Mouse (Mus musculus) hindbrain, embryonic 11.5 days (tissue): Measurements from ENCODE around the gene Rreb1. TPM values are rescaled to one million over a fixed set of nuclear protein-coding genes. Genes with fewer than 3 reads are reported as not detected.

Experiments used
- ATAC-seq: fragments of 200-750 bp; cut with Nextera tagmentation; 2 replicates; pipeline ENCODE4 v1.8.0; 2017; ENCODE audit warnings: mild to moderate bottlenecking, moderate TSS enrichment, moderate library complexity; ENCODE audit not compliant: low FRiP score
- DNase-seq: peaks from one replicate; pipeline ENCODE4 v3.0.0-alpha.2; 2015; ENCODE audit warnings: low spot score
- H3K27ac ChIP-seq: fragments of 300-500 bp; sonication (generic); 2 replicates; pipeline ENCODE4 v1.5.1; 2014; ENCODE audit warnings: mild to moderate bottlenecking, low read depth, low read length
- H3K27me3 ChIP-seq: fragments of 300-500 bp; sonication (generic); 2 replicates; pipeline ENCODE4 v1.6.1; 2014; ENCODE audit warnings: mild to moderate bottlenecking, low read length, moderate library complexity, mixed read lengths; ENCODE audit not compliant: control insufficient read depth, insufficient read depth
- H3K36me3 ChIP-seq: fragments of 300-500 bp; sonication (generic); 2 replicates; pipeline ENCODE4 v1.6.1; 2014; ENCODE audit warnings: mild to moderate bottlenecking, low read length, moderate library complexity, mixed read lengths; ENCODE audit not compliant: control insufficient read depth, insufficient read depth
- H3K4me1 ChIP-seq: fragments of 300-500 bp; sonication (generic); replicated peaks from 2 replicates; pipeline ENCODE4 v1.6.1; 2014; ENCODE audit warnings: low read length, mixed read lengths; ENCODE audit not compliant: control insufficient read depth, insufficient read depth
- H3K4me2 ChIP-seq: fragments of 300-500 bp; sonication (generic); replicated peaks from 2 replicates; pipeline ENCODE4 v1.6.1; 2014; ENCODE audit warnings: mild to moderate bottlenecking, low read depth, low read length
- H3K4me3 ChIP-seq: fragments of 300-500 bp; sonication (generic); 2 replicates; pipeline ENCODE4 v1.5.1; 2014; ENCODE audit warnings: low read depth, low read length
- H3K9ac ChIP-seq: fragments of 300-500 bp; sonication (generic); 2 replicates; pipeline ENCODE4 v1.6.1; 2014; ENCODE audit warnings: low read depth, low read length
- H3K9me3 ChIP-seq: fragments of 300-500 bp; sonication (generic); 2 replicates; pipeline ENCODE4 v1.6.1; 2016; ENCODE audit warnings: low read length; ENCODE audit not compliant: control insufficient read depth
- WGBS: fragments of 180-500 bp; shearing (Covaris S2); extraction: QIAGEN DNeasy Blood & Tissue Kit; methylation state at CpG from one replicate; pipeline ENCODE4 v1.1.7; 2014; 5-methylcytosine and 5-hydroxymethylcytosine counted together
- polyA plus RNA-seq: library from polyadenylated mRNA; unstranded; fragments of >200 nt; fragmentation: Nextera tagmentation; extraction: Ambion mirVana; gene quantifications from 2 replicates; pipeline ENCODE4 v1.2.1, GENCODE M21; 2014

Rreb1 gene
- 6.3 and 7.0 TPM in 2 replicates for polyA plus RNA-seq

DNA sequence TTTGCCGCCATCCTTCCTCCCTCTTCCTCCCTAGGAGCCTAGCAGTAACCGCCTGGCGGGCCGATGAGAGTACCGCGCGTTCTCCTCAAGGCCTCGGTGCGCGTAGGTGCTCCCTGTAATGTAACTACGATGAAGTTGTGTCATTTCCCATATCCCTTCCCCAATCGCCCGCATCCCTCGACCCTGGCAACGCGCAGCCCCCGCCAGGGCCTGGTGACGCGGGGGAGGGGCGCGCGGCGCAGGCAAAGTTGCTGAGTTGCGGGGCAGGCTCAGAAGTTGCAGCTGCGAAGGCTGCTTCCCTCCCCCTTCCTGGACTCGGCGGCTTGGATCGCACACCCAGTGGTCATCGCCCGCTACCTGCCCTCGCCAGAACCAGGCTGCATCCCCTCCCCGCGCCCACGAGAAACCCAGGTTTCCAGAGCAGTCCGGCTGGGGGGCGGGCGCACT is at the start of gene Rreb1:
Rreb1 (plus strand) TSS at position 254 of the 447 bp plus-strand sequence.
- Histone ChIP-seq H3K4me1 (peaks cover 5% of the 10 kb centered on the region; the same call in 1 of the 2 replicates), H3K36me3 (no peaks in the 10 kb centered on the region), H3K27ac (no peak within 1 kb of the TSS), H3K9ac (peak within 1 kb of the TSS; percentile 56), H3K4me2 (peak within 1 kb of the TSS; percentile 100), H3K4me3 (peak within 1 kb of the TSS; percentile 54), H3K9me3 (no peaks in the 10 kb centered on the region), H3K27me3 (peaks cover 22% of the 10 kb centered on the region)
- WGBS = 2% methylated on average over 34 of the region's 37 CpGs
- ATAC-seq (peak; percentile 73), DNase-seq (peak; percentile 65)

DNA sequence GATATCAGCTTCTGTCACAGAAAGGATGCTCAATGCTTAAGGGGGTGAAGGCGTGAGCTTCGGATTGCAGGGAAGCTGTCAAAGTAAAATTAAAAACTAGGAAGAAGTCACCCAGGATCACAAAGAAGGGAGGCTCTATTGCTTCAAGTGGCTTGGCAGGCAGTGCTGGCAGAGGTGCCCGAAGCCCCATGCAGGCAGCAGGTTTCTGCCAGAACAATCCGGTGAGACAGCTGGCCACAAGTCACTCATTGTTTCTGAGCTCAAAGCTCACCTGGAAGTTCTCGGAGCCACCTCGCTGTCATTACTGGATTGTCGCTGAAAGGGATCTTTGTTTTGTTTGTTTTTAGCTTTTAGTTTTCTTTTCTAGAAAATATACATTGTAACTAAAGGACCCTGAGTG is 49.6 kb upstream of the Rreb1 start:
- H3K36me3 ChIP-seq = no peaks in the 10 kb centered on the region
- H3K27me3 ChIP-seq = no peaks in the 10 kb centered on the region
- no peak overlapping the region for H3K9ac ChIP-seq
- no peak overlapping the region for H3K4me2 ChIP-seq
- DNase-seq = no peak
- no peak overlapping the region for H3K27ac ChIP-seq
- 81% methylated on average over 7 of the region's 7 CpGs for WGBS
- H3K9me3 ChIP-seq = no peaks in the 10 kb centered on the region
- H3K4me1 ChIP-seq = no peaks in the 10 kb centered on the region
- ATAC-seq = no peak
- H3K4me3 ChIP-seq = no peak overlapping the region

DNA sequence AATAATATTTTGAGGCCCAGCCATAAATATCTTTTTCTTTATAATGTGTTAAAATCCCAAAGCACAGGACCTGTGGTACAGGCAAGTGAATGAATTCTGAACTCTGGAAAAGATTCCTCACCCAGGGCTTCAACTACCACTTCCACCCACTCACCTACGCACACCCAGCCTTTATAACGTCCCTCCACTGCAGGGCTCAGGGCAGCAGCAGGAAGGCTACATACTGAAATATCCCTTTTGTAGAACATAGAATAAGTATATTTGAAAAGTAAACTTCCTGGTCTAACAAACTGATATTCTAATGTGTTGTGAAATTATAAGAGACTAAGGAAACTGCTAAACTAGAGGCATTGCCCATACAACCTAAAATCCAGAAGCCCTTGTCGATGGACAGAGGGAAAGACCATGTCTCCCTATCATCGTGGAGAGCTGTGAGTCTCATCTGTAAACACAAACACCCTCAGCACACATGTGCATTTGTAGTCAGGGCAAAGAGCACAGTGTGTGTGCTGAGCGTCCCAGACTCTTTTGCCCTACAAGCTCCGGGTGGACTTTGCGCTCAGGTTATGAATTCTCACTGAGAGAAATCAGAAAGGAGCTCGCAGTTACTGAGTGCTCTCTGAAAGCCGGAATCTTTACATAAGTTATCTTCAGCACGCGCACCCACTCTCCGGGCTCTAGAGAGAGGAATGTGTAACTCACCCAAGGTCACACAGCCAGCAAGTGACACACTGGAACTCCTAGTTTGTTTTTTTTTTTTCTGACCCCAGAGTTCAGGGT is 46.1 kb upstream of the Rreb1 start:
- no peak for ATAC-seq
- Histone ChIP-seq H3K36me3 (no peaks in the 10 kb centered on the region), H3K27ac (no peak overlapping the region), H3K4me3 (no peak overlapping the region), H3K4me1 (no peaks in the 10 kb centered on the region), H3K9me3 (no peaks in the 10 kb centered on the region), H3K9ac (no peak overlapping the region), H3K4me2 (no peak overlapping the region), H3K27me3 (no peaks in the 10 kb centered on the region)
- 86% methylated on average over 12 of the region's 12 CpGs for WGBS
- DNase-seq = no peak

DNA sequence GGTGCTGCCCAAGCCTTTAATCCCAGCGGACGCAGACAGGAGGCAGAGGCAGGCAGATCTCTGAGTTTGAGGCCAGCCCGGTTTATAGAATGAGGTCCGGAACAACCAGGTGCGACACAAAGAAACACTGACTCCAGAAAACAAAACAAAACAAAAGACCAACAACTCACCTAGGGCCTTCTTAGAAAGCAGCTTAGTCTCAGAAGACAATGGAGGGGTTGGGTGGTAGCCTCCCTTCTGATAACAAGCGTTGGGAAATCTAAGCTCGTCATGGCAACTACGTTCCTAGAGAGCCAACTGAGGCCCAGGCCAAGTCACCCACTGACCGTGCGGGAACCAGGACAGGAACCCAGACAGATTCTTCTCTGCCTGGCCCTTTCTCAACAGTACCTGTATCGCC is 43.7 kb upstream of the Rreb1 start:
- ATAC-seq (no peak), DNase-seq (no peak)
- Histone ChIP-seq H3K9ac (no peak overlapping the region), H3K4me3 (no peak overlapping the region), H3K27ac (no peak overlapping the region), H3K36me3 (no peaks in the 10 kb centered on the region), H3K4me1 (no peaks in the 10 kb centered on the region), H3K9me3 (no peaks in the 10 kb centered on the region), H3K27me3 (no peaks in the 10 kb centered on the region), H3K4me2 (no peak overlapping the region)
- WGBS = 94% methylated on average over 11 of the region's 11 CpGs

DNA sequence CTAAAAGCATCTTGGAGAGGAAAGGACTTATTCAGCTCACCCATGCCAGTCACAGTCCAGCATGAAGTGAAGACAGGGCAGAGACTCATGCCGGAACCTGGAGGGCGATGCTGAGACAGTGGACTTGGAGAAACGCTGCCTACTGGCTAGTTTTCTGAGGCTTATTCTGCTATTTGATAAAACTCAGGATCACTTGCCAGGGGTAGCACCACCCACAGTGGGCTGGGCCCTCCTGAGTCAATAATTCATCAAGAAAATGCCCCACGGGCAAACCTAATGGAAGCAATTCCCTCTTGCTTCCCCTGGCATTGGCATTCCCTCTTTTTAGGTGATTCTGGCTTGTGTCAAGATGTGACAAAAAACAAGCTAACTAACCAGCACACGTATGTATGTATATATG is 38.1 kb upstream of the Rreb1 start:
- WGBS = 91% methylated on average over 5 of the region's 5 CpGs
- Histone ChIP-seq H3K9ac (no peak overlapping the region), H3K4me3 (no peak overlapping the region), H3K27ac (no peak overlapping the region), H3K4me2 (no peak overlapping the region), H3K27me3 (no peaks in the 10 kb centered on the region), H3K9me3 (no peaks in the 10 kb centered on the region), H3K4me1 (no peaks in the 10 kb centered on the region), H3K36me3 (no peaks in the 10 kb centered on the region)
- DNase-seq (no peak), ATAC-seq (no peak)

DNA sequence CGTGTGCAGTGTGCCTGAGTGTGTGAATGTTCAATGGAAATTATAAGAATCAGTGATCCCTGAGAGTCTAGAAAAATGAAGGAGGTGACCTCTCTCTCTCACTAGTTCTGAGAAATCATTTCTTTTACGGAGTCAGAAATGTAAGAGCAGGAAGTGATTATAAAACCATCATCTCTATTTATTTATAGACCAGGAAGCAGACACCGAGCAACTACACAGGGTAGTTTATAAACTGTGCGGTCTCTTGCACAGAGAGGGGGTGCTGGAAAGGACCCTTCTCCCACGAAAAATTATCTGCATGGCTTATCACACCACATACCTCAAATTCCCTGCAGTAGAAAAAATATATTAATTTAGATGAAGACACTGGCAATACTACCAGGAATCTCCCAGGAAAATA is 37.4 kb upstream of the Rreb1 start:
- no peak overlapping the region for H3K27ac ChIP-seq
- no peak for ATAC-seq

DNA sequence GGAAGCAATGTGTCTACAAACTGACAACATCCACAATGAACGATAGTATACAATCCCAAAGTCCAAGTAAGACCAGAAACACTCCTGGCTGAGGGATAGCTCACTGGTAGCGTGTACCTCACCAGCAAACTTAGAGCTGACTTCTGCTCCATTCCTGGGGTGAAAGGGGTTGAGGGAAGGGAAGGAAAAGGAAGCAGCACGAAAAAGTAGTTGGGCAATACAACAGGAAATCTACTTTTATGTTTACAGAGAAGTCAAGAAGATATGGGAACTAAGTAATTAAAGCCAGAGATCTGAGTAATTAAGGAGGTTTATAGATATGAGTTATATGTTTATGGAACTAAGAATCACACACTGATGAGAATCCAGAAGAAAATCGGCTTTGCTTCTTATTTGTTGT is 36.0 kb upstream of the Rreb1 start:
- Histone ChIP-seq H3K27me3 (no peaks in the 10 kb centered on the region), H3K27ac (no peak overlapping the region), H3K4me3 (no peak overlapping the region), H3K4me1 (no peaks in the 10 kb centered on the region), H3K9me3 (no peaks in the 10 kb centered on the region), H3K4me2 (no peak overlapping the region), H3K9ac (no peak overlapping the region), H3K36me3 (no peaks in the 10 kb centered on the region)
- DNase-seq (no peak), ATAC-seq (no peak)
- 89% methylated on average over 4 of the region's 4 CpGs for WGBS

More for the DNA sequence above, 37.4 kb upstream of the Rreb1 start:
- 79% methylated on average over 5 of the region's 5 CpGs for WGBS
- no peak for DNase-seq
- Histone ChIP-seq H3K4me3 (no peak overlapping the region), H3K4me2 (no peak overlapping the region), H3K27me3 (no peaks in the 10 kb centered on the region), H3K36me3 (no peaks in the 10 kb centered on the region), H3K4me1 (no peaks in the 10 kb centered on the region), H3K9ac (no peak overlapping the region), H3K9me3 (no peaks in the 10 kb centered on the region)

DNA sequence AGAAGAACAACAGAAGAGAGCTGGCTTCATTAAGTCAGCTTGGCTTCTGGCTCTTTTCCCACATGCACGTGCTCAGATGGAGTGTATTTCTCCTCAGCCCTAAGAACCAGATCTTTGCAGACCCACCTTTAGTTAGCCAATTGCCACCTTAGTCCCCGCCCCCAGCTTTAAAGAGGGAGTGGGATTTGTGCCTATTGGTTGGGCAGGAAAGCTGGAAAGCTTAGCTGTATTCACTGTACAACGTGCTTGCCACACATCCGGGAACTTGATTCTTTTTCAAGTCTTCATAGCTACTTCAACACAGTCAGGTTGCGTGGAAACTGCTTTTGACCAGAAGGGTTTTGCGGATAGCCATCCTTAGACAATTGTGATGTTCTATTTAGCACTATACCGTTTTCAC is 30.7 kb upstream of the Rreb1 start:
- no peaks in the 10 kb centered on the region for H3K36me3 ChIP-seq
- no peak overlapping the region for H3K27ac ChIP-seq
- WGBS = 82% methylated on average over 7 of the region's 7 CpGs
- H3K9me3 ChIP-seq = no peaks in the 10 kb centered on the region
- H3K4me2 ChIP-seq = no peak overlapping the region
- no peak for ATAC-seq
- H3K9ac ChIP-seq = no peak overlapping the region
- H3K4me1 ChIP-seq = no peaks in the 10 kb centered on the region
- no peaks in the 10 kb centered on the region for H3K27me3 ChIP-seq
- H3K4me3 ChIP-seq = no peak overlapping the region
- no peak for DNase-seq

DNA sequence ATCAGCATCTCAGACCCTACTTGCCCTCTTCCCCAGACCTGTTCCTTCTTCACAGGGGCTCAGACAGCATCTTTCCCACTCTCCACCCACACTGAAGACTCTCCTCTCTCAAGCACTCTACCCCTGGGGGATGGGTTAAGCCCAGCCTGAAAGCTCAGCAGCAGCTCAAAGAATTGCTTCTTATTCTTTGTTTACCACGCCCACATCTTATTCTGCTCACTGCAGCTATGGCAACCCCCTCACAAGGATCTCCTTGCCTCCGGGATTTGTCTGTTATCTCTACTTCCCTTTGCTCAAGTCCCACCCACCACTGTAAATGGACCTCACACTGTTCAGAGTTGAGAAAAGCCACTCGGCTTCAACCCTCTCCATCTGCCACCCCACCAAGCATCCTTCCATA is 28.7 kb upstream of the Rreb1 start:
- ATAC-seq (peak; percentile 30; the same call in 1 of the 2 replicates), DNase-seq (peak; percentile 30)
- no peaks in the 10 kb centered on the region for H3K9me3 ChIP-seq
- H3K27ac ChIP-seq = no peak overlapping the region
- no peaks in the 10 kb centered on the region for H3K36me3 ChIP-seq
- H3K4me3 ChIP-seq = no peak overlapping the region
- no peaks in the 10 kb centered on the region for H3K4me1 ChIP-seq
- WGBS = 14% methylated on average over 3 of the region's 3 CpGs
- no peak overlapping the region for H3K9ac ChIP-seq
- H3K4me2 ChIP-seq = no peak overlapping the region
- no peaks in the 10 kb centered on the region for H3K27me3 ChIP-seq
